Mouse (Mus musculus): Measurements from ENCODE around the gene Enox1.

- TF ChIP-seq CTCF (conservative IDR thresholded peaks at IDR 0.05; ENCODE audit: low read length) (peak; percentile 13; the same call in 1 of the 2 replicates), POU5F1 (IDR thresholded peaks at IDR 0.05; ENCODE audit: borderline replicate concordance, low read length) (no peak), NANOG (IDR thresholded peaks at IDR 0.05; ENCODE audit: borderline replicate concordance, low read length) (no peak)
These were observed 216.6 kb downstream of the Enox1 start for GRCm38 (mm10) chr14:77373119-77373518.
